Mouse (Mus musculus) heart, postnatal 0 days (tissue): ENCODE results near the gene Galnt7.

Experiments used
- CTCF ChIP-seq: IDR thresholded peaks from 2 replicates; pipeline ENCODE4 v1.5.1; 2016; ENCODE audit warnings: antibody characterized with exemption, control low read depth, low read depth
- EP300 ChIP-seq: IDR thresholded peaks from 2 replicates; pipeline ENCODE4 v1.6.1; 2016; ENCODE audit warnings: antibody characterized with exemption, low read depth

- TF ChIP-seq EP300 (0 out of 2 replicates have a peak, but pooled peaks have one; percentile 36), CTCF (no peak)
These were observed 165.2 kb downstream of the Galnt7 start, which contains the start of gene Sap30 for GRCm38 (mm10) chr8:57487441-57488155.
